Mouse (Mus musculus): ENCODE measurements around the gene Ctnnbip1. TPM values are rescaled to one million over a fixed set of nuclear protein-coding genes. Genes with fewer than 3 reads are reported as not detected.

Ctnnbip1 gene
- total and polyA plus RNA-seq, 2 experiments from 2014 or later = 109 to 116 TPM

DNA sequence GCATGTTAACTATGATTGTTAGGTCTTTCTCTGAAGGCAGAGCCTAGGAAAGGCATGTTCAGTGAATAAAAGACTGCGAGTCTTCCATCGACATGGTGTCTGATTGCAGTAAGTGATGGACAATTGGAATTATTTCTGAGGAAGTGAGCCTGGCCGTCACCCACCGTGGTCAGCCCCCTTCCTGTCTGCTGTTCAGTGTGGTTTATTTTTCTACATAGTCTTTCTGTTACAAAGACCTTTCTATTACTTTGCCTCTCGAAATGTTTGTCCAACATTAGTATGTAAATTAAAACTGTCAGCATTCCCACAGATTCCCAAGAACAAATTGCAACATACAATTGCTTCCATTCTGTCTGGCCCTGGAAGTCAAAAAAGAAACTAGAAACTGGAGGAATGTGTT, 18.2 kb upstream of the Ctnnbip1 start:
- 70% methylated on average over 5 of the region's 5 CpGs for WGBS
- ATAC-seq (ENCODE audit: low FRiP score) (no peak), DNase-seq (ENCODE audit: low spot score) (no peak)

GRCm38 (mm10) chr4:149504363-149504762, 13.7 kb upstream of the Ctnnbip1 start:
- no peaks in the 10 kb centered on the region for H3K4me1 ChIP-seq (ENCODE audit: insufficient read depth, low read length)
- H3K36me3 ChIP-seq (ENCODE audit: insufficient read depth, low read length) = 0 out of 2 replicates have a peak, but pooled peaks cover 6% of the 10 kb centered on the region
- no peak for ATAC-seq (ENCODE audit: low FRiP score)
- DNase-seq (ENCODE audit: low spot score) = no peak
- H3K4me2 ChIP-seq (ENCODE audit: low read depth, low read length, poor library complexity, severe bottlenecking) = no peak overlapping the region
- no peaks in the 10 kb centered on the region for H3K27me3 ChIP-seq (ENCODE audit: insufficient read depth, low read length)
- H3K27ac ChIP-seq (ENCODE audit: low read depth, low read length) = no peak overlapping the region
- no peak overlapping the region for H3K4me3 ChIP-seq (ENCODE audit: low read depth, low read length)
- H3K9ac ChIP-seq (replicated peaks; ENCODE audit: low read length, poor library complexity, severe bottlenecking) = no peak overlapping the region
- WGBS = 86% methylated on average over 5 of the region's 5 CpGs
- H3K9me3 ChIP-seq (ENCODE audit: low read length) = no peaks in the 10 kb centered on the region
- TF ChIP-seq CTCF (IDR thresholded peaks at IDR 0.05) = no peak

More for the DNA sequence above, 18.2 kb upstream of the Ctnnbip1 start:
- no peak overlapping the region for H3K27ac ChIP-seq (ENCODE audit: low read depth, low read length)
- no peaks in the 10 kb centered on the region for H3K9me3 ChIP-seq (ENCODE audit: low read length)
- H3K4me3 ChIP-seq (ENCODE audit: low read depth, low read length) = no peak overlapping the region
- no peaks in the 10 kb centered on the region for H3K27me3 ChIP-seq (ENCODE audit: insufficient read depth, low read length)
- H3K9ac ChIP-seq (replicated peaks; ENCODE audit: low read length, poor library complexity, severe bottlenecking) = no peak overlapping the region
- H3K4me2 ChIP-seq (ENCODE audit: low read depth, low read length, poor library complexity, severe bottlenecking) = no peak overlapping the region
- peaks cover 25% of the 10 kb centered on the region for H3K36me3 ChIP-seq (ENCODE audit: insufficient read depth, low read length)
- H3K4me1 ChIP-seq (ENCODE audit: insufficient read depth, low read length) = no peaks in the 10 kb centered on the region
- no peak for TF ChIP-seq CTCF (IDR thresholded peaks at IDR 0.05)

DNA sequence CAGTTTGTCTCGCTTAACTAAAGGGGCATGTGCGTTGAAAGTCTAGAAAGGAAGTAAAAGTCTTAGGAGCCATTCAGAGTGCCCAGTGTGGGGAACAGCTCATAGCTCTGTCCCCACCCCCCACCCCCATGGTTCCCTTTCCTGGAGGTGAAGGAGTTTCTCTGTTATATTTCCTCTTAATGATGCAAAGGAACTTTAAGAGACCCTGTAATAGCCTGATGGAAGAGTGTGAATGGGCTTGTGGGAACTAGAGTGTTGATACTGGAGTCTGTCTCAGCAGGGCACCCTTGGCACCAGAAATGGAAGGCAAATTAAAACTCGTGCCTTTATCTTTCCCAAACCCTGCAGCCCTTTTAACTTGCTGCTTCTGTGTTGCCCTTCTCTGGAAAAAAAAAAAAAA, 13.2 kb upstream of the Ctnnbip1 start:
- 19% methylated on average over 3 of the region's 3 CpGs for WGBS

GRCm38 (mm10) chr4:149505261-149505967, 12.6 kb upstream of the Ctnnbip1 start:
- ATAC-seq (ENCODE audit: low FRiP score) (no peak), DNase-seq (ENCODE audit: low spot score) (no peak)
- no peak for TF ChIP-seq CTCF (IDR thresholded peaks at IDR 0.05)
- Histone ChIP-seq H3K4me1 (ENCODE audit: insufficient read depth, low read length) (no peaks in the 10 kb centered on the region), H3K4me3 (ENCODE audit: low read depth, low read length) (no peak overlapping the region), H3K36me3 (ENCODE audit: insufficient read depth, low read length) (0 out of 2 replicates have a peak, but pooled peaks cover 3% of the 10 kb centered on the region), H3K9me3 (ENCODE audit: low read length) (no peaks in the 10 kb centered on the region), H3K4me2 (ENCODE audit: low read depth, low read length, poor library complexity, severe bottlenecking) (no peak overlapping the region), H3K9ac (replicated peaks; ENCODE audit: low read length, poor library complexity, severe bottlenecking) (no peak overlapping the region), H3K27ac (ENCODE audit: low read depth, low read length) (no peak overlapping the region), H3K27me3 (ENCODE audit: insufficient read depth, low read length) (no peaks in the 10 kb centered on the region)
- 49% methylated on average over 14 of the region's 15 CpGs for WGBS

More for the DNA sequence above, 13.2 kb upstream of the Ctnnbip1 start:
- H3K27ac ChIP-seq (ENCODE audit: low read depth, low read length) = no peak overlapping the region
- DNase-seq (ENCODE audit: low spot score) (no peak), ATAC-seq (ENCODE audit: low FRiP score) (no peak)
- H3K4me3 ChIP-seq (ENCODE audit: low read depth, low read length) = no peak overlapping the region
- H3K27me3 ChIP-seq (ENCODE audit: insufficient read depth, low read length) = no peaks in the 10 kb centered on the region
- no peaks in the 10 kb centered on the region for H3K4me1 ChIP-seq (ENCODE audit: insufficient read depth, low read length)
- no peaks in the 10 kb centered on the region for H3K9me3 ChIP-seq (ENCODE audit: low read length)
- no peak overlapping the region for H3K4me2 ChIP-seq (ENCODE audit: low read depth, low read length, poor library complexity, severe bottlenecking)
- 0 out of 2 replicates have a peak, but pooled peaks cover 6% of the 10 kb centered on the region for H3K36me3 ChIP-seq (ENCODE audit: insufficient read depth, low read length)
- TF ChIP-seq CTCF (IDR thresholded peaks at IDR 0.05) = no peak
- H3K9ac ChIP-seq (replicated peaks; ENCODE audit: low read length, poor library complexity, severe bottlenecking) = no peak overlapping the region

DNA sequence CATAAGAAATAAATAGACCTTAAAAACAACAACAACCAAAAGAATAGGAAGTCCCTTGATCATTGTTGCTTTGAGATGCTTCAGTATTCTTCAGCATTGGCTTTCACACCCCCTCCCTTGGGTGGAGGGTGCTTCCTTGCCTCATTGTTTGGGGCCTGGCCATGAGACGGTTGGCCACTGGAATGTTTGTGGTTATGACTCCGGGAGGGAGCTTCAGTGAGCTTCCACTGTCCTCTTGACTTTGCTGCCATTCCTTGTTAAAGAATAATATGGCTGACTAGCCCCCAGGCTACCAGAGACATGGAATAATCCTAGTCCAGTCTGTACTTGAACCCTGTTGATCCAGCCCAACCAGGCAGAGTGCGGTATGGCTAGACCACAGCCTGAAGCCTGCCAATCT, 11.1 kb upstream of the Ctnnbip1 start:
- WGBS = 83% methylated on average over 3 of the region's 3 CpGs
- ATAC-seq (ENCODE audit: low FRiP score) (no peak), DNase-seq (ENCODE audit: low spot score) (no peak)
- TF ChIP-seq CTCF (IDR thresholded peaks at IDR 0.05) = no peak
- no peaks in the 10 kb centered on the region for H3K4me1 ChIP-seq (ENCODE audit: insufficient read depth, low read length)
- H3K27ac ChIP-seq (ENCODE audit: low read depth, low read length) = no peak overlapping the region
- H3K27me3 ChIP-seq (ENCODE audit: insufficient read depth, low read length) = no peaks in the 10 kb centered on the region
- no peak overlapping the region for H3K9ac ChIP-seq (replicated peaks; ENCODE audit: low read length, poor library complexity, severe bottlenecking)
- H3K4me2 ChIP-seq (ENCODE audit: low read depth, low read length, poor library complexity, severe bottlenecking) = no peak overlapping the region
- H3K9me3 ChIP-seq (ENCODE audit: low read length) = no peaks in the 10 kb centered on the region
- no peaks in the 10 kb centered on the region for H3K36me3 ChIP-seq (ENCODE audit: insufficient read depth, low read length)
- H3K4me3 ChIP-seq (ENCODE audit: low read depth, low read length) = no peak overlapping the region

- H3K4me3 ChIP-seq (ENCODE audit: low read depth, low read length) = no peak overlapping the region
- 28% methylated on average over 6 of the region's 6 CpGs for WGBS
- no peak overlapping the region for H3K9ac ChIP-seq (replicated peaks; ENCODE audit: low read length, poor library complexity, severe bottlenecking)
- no peaks in the 10 kb centered on the region for H3K27me3 ChIP-seq (ENCODE audit: insufficient read depth, low read length)
- H3K9me3 ChIP-seq (ENCODE audit: low read length) = no peaks in the 10 kb centered on the region
- no peak for TF ChIP-seq CTCF (IDR thresholded peaks at IDR 0.05)
- ATAC-seq (ENCODE audit: low FRiP score) = no peak
- no peak overlapping the region for H3K4me2 ChIP-seq (ENCODE audit: low read depth, low read length, poor library complexity, severe bottlenecking)
- H3K36me3 ChIP-seq (ENCODE audit: insufficient read depth, low read length) = no peaks in the 10 kb centered on the region
- no peaks in the 10 kb centered on the region for H3K4me1 ChIP-seq (ENCODE audit: insufficient read depth, low read length)
- peak; percentile 39 for DNase-seq (ENCODE audit: low spot score)
- H3K27ac ChIP-seq (ENCODE audit: low read depth, low read length) = peak overlapping the region; percentile 21; the same call in 1 of the 2 replicates
Measured at GRCm38 (mm10) chr4:149511221-149511646, 6.8 kb upstream of the Ctnnbip1 start.

All from midbrain, postnatal 0 days (tissue).